Mouse (Mus musculus) adrenal gland, postnatal 4 days (tissue): ENCODE measurements at regions not wholly inside any gene's neighbourhood (a gene's known extent, or its start where the extent isn't known, plus 50 kb on each side); places are given as distances from the start of the nearest gene placed in this dataset.

Experiments
- DNase-seq, 2 experiments: peaks; one replicate each; pipeline ENCODE4 v3.0.0; 2021 to 2022; ENCODE audit warnings: low spot score in 2 of 2, mixed read lengths in 2 of 2

DNA sequence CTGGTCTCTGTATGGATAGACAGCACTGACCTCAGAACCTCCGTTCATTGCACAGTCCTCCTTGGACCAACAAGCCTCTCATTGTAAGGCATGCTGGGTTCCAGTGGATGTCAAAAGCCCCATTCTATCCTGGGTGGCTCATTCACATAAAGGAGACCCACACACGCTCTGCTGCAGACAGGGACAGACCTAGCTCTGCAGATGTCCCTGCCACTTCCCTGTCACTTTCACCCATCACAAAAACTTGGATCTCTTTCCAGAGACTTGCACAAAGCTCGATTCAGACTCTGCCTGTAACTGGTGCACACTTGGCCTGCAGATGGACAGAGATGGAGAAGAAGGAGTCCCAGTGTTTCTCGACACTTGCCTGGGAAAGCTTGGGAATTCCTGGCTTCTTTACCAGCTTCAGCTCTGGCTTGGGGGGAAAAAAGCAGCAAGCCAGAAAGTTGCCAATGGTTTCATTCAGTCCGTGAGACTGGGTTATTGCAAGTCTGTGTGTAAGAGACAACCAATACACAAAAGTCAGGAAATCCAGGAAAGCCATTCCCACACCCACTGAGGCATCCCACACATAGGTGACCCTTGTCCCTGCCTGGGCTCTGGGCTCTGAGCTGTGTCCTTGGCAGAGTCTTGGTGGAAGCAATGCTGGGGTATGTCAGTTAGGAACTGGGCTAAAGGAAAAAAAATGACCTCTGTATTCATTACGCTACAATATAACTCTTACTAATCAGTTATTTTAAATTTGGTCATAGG, 136.1 kb upstream of the Car8 start:
- no peak for DNase-seq

DNA sequence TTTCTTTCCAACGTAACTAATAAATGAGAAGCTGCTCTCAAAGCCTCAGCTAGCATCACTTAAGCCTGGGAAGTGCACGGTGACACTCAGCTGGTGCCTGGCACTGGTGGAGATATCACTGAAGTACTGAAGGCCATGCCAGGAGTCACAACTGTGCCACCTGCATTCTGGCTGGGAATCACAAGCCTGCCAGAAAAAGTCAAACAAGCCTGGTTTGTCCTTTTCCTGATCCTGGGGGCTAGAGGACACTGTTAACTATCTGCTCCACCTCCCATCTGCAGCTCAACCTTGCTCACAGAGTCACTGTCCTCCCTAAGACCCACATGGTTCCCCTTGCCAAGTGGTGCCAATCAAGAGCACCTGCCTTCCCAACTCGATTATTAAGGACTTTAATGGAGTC, 135.2 kb upstream of the Car8 start:
- DNase-seq: no peak

DNA sequence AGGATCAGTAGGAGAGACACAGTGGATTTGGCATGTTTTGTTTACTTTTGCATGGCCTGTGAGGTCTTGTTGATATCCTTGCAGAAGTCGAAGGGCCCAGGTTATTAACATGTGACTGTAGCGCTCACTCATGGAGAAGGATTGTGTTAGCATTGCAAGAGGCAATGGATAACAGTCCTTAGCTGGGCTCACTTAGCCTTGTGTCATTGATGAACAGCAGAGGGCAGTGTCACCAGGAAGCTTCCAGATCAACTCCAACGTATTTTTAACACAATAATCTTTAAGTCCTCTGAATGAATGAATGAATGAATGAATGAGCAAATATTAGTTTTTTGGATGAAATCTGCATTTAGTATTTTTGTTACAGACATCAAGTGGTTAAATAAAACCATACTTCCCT, 133.2 kb upstream of the Car8 start:
- no peak for DNase-seq

DNA sequence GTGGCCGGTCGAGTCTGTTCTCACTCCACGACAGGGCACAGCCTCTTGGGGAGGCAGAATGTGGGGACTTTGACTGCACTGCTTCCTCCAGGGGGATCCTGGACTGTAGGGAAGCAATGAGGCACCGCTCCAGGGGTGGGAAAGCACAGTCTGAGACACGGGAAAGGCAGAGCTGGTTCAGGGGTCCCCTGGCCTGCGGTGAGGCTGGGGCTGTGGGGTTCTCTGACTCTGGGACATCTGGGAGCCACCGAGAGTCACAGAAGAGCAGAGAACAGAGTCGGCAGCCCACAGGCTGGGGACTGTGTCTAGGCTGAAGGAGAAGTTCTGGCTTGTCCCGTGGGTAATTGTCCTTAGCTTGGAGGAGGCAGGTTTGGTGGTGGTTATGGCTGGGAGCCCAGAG, 131.9 kb upstream of the Car8 start:
- DNase-seq: no peak

DNA sequence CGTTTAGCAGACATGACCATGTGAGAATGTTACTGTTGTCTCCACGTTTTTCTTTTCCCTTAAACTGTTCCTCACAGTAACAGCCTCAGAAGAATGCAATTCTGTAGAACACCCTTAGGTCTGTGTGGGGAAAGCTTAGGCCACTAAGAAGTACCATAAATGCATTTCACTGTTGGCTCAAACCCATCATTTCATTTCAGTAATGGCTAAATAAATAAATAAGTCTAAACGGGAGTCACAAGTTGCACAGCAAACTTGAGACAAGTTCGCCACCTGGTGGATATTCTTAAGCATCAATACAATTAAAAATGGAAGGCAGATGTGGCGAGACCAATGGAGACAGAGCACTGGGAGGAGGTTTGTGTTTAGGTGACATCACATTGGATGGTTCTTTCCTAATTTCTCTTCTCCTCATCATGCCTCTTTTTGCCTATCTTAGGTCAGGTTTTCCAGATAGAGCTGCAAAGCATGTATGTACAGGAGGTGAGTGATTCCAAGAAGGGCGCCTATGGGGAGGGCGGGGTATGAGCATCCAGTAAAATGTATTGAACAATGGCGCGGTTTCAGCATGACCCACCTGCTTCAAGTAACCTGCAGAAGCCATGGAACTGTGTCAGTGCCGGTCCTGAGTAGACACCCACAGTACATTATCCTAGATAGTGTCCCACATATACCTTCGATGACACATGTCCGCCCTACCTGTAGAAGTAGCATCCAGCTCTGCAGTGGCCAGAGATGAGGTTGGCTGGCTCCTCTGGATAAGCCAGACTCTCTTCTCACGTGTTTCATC, 128.8 kb upstream of the Car8 start:
- DNase-seq: no peak

DNA sequence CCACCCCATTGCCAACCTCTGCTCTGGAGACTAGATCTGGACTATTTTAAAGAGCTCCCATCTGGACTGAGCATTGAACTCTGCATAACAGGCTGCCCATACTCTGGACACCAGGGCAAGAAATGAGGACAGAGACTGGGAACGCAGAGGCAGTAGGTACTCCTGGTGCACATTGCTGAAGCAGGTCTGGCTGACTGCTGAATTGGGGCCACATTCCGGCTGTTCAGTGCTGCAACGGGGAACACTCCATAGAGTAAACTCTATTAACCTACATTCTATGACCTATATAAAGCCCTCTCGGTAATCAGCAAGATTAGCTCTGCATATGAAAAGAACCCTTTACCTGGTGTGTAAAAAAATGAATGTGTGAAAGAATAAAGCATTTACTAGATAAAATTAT, 128.1 kb upstream of the Car8 start:
- no peak for DNase-seq

DNA sequence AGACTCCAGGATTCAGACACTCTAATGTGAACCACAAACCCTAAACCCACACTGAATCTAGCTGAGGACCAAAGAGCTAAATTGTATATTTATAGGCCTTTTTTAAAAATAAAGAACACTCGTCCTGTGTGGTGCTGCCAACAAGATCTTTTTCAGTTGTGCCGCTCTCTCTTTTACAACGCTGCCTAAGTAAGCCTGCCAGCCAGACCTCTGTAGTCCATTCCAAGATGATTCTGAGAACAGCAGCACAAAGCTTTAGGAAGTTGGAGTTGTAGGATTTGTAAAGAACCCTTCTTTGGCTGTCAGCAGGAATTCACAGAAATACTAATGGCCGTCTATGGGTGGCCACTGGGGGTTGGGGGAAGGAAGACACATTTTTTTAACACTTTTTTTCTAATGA, 123.6 kb upstream of the Car8 start:
- no peak for DNase-seq

DNA sequence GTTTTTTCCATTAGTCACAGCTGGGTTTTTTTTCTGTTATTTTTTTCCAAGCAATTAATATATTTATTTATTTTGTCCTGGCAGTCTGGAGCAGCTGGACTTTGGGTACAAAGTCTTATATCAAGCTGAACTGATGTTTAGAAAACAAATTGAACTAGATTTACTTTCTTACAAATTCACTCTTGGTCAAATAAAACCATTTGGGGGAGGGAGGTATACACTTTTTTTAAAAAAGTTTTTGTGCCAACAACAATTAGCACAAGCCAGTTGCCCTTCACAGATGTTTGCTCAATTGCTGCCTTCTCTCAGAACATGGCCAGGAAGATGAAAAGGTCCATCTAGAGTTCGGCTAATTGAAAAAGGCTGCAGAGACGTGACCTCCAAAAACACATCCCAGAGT, 123.1 kb upstream of the Car8 start:
- no peak for DNase-seq

DNA sequence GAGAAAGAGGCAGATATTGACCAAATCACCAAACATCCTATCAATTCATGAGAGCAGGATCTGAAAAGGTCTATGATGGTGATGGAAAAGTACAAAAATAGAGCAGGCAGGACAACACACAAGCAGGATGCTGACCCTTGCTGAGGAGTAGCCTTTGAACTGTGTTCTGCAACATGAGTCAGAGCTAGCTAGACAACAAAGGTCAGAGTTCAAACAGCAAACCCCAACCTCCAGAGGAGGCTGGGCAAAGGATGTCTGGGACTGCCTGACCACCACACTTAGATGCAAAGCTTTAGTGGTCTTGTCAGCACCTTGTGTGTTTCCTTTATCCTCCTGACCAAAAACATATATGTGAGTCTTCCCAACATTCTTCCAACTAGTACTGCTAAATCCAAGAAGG, 122.5 kb upstream of the Car8 start:
- DNase-seq: no peak

DNA sequence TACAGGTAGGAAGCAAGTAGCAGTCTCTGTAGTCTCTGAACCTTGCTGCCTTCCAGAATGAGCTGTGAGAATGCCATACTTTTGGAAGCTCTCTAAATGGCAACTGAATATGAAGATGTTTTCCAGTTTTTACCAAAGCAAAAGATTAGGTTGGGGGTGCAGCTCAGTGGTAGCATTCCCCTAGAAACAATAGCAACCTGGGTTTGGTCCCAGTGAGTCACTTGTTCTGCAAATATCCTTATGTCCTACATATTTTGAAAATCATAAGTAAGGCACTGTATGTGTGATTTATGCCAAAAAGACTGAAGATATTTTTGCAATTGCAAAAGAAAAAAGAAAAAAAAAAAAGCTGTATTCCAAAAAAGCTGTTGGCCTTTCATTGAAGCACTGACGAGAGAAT, 118.6 kb upstream of the Car8 start:
- DNase-seq: no peak

DNA sequence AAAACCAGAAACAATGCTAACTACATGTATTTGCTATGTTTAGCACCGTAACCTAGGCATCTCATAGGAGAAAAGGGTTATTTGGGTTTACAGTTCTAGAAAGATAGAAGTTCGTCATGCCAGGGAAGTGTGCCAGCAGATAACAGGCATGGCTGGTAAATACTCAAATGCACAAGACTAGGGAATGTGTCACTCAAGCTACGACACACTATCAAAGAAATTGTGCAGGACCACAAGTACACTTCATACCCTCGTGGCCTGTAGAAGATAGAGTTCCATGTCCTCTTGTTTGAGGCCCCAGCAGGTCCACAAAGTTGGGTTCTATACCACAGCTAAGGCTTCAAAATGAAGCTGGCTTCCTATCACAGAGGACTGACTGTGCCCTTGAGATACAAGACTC, 103.1 kb upstream of the Car8 start:
- DNase-seq: no peak

DNA sequence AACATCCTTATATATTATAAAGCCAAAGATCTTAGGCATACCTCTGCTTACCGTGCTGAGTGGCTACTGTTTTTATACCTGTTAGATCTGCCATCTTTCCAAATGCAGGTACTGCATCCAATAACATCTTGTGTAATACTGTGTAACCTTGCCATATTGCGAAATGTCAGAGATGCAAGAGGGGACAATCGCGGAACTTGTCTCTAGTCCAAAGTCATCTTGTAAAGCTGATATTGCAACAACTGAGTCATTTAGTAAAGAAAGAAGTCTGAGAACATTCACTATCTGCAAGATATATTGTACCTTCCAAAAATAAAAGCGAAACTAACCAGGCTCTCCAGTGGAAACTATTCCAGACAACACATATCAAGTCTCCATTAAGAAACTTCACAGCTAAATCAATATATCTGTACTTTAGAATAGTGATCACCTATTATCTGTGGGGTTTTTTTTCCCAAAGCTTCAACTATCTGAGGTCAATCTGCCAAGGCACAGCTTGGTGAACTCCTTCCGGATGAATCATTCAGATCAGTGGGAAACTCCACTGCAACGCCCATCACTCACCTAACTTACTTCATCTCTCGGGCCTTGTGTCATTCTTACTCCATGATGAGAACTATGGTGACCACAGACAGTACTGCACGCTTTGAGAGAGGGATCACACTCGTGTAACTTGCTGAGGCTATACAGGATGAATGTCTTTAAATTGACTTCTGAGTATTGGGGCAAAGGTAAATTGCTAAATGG, 70.6 kb upstream of the Car8 start:
- no peak for DNase-seq

DNA sequence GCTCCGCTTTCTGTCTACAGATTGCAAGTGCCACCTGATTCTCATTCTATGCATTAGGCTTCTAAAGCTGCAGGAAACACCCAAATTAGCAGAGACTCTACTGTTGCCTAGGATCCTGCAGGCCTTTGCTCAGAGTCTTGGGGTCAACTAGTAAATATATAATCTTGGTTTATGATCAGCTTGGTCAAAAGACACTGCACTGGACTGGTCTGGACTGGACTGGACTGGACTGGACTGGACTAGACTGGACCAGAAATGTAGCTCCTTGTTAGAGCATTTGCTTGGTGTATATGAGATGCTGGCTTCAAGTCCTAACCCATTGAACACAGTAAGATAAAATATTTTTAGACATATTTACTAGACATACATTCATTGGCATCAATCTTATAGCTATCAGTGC, 53.7 kb upstream of the Car8 start:
- no peak for DNase-seq

DNA sequence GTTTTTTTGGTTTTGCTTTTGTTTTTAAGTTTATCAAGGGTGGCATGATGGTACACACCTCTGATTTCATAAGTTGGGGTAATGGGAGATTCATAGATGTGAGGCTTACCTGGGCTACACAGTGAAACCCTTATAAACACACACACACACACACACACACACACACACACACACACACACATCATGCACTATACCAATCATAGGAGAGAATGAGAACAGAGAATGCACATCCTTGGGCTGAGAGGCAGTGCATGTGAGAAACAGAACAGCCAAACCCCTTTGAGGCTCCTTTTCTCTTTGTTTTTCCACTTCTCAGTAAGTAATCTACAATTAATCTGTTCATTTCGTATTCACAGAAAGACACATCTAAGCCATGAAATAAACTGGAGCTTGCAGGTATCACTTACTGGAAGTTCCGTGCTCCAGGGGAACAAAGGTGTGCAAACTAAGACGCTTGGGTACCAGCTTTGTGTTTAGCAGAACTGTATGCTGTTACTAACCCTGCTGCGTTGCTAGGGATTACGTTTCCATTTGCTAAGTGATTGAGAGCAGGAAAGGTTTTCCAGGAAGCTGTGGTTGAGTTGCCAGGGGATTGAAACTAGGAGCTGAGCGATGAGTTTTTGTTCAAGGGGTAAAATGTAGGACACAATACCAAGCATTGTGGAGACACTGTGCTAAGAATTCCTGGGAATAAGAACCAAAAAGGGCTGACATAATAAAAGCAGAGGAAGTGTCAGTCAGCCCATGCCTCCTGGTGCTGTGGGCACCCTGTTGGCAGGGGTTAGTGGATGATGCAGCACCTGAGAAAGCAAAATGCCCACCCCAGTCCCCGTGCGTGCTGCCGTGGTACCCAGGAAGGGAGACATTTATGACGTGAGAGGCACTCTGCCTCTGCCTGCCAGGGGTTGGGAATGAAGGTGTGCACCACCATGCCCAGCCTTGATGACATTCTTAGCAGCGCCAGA, 53.0 kb upstream of the Car8 start:
- no peak for DNase-seq

DNA sequence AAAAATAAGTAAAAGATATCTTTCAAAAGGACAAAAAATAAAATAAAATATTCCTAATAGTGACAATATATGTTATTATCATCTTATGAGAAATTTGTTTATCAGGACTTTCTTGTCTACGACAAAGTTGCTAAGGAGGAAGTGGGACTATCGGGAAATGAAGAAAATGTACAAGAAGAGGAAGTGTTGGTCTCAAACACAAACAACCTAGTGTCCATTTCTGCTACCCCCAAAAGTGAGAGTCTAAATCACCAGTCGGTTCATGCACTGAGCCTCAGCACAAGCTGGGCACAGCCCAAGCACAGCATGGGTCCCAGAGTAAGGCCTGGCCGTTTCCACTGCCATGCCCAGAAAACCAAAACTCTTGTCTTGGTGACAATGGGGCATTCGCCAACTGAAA, 51.1 kb upstream of the Car8 start:
- DNase-seq: no peak
